Comparison of ENCODE assay signal across 8 mouse cellular contexts in genomic region chr13:88820686-88821308, GRCm38 (mm10). TPM values are rescaled to one million over a fixed set of nuclear protein-coding genes. Genes with fewer than 3 reads are reported as not detected.
DNase-seq lines count a peak whose midpoint lies in the region; ATAC-seq lines count a peak whose summit lies in the region.

No protein-coding gene starts in this region.

- H3K9ac ChIP-seq in forebrain, embryonic 11.5 days (ENCODE audit: low read length): peak overlapping the region; percentile 23
- H3K9ac ChIP-seq in liver, embryonic 13.5 days: no peak overlapping the region

- WGBS in heart, embryonic 10.5 days: 20% methylated on average over 5 of the region's 5 CpGs
- 25% methylated on average over 5 of the region's 5 CpGs for WGBS in forebrain, embryonic 11.5 days
- 13% methylated on average over 5 of the region's 5 CpGs for WGBS in liver, embryonic 13.5 days (ENCODE audit: insufficient replicate concordance)

- H3K4me3 ChIP-seq in heart, embryonic 10.5 days: peak overlapping the region; percentile 79
- H3K4me3 ChIP-seq in forebrain, embryonic 11.5 days (ENCODE audit: low read depth, low read length): peak overlapping the region; percentile 68
- peak overlapping the region; percentile 51; the same call in 1 of the 2 replicates for H3K4me3 ChIP-seq in liver, embryonic 13.5 days (replicated peaks)

- no peaks in the 10 kb centered on the region for H3K36me3 ChIP-seq in heart, embryonic 10.5 days
- no peaks in the 10 kb centered on the region for H3K36me3 ChIP-seq in forebrain, embryonic 11.5 days (ENCODE audit: control insufficient read depth, insufficient read depth, low read length)
- no peaks in the 10 kb centered on the region for H3K36me3 ChIP-seq in liver, embryonic 13.5 days

- no peaks in the 10 kb centered on the region for H3K9me3 ChIP-seq in heart, embryonic 10.5 days
- no peaks in the 10 kb centered on the region for H3K9me3 ChIP-seq in forebrain, embryonic 11.5 days (ENCODE audit: control insufficient read depth, low read length)
- H3K9me3 ChIP-seq in liver, embryonic 13.5 days (replicated peaks): no peaks in the 10 kb centered on the region

- intact Hi-C loops in heart, postnatal 25 days (cut with DNase I): no loop called here

- no peaks in the 10 kb centered on the region for H3K27me3 ChIP-seq in heart, embryonic 10.5 days (ENCODE audit: insufficient read depth, poor library complexity, severe bottlenecking)
- H3K27me3 ChIP-seq in forebrain, embryonic 11.5 days (ENCODE audit: control insufficient read depth, insufficient read depth, low read length): no peaks in the 10 kb centered on the region; the same call in 1 of the 2 replicates
- peaks cover 33% of the 10 kb centered on the region for H3K27me3 ChIP-seq in liver, embryonic 13.5 days

- H3K27ac ChIP-seq in heart, embryonic 10.5 days: peak overlapping the region; percentile 91; the same call in 1 of the 2 replicates
- H3K27ac ChIP-seq in forebrain, embryonic 11.5 days (ENCODE audit: low read depth, low read length): no peak overlapping the region
- H3K27ac ChIP-seq in liver, embryonic 13.5 days: no peak overlapping the region

- no peak for DNase-seq in heart, embryonic 10.5 days (ENCODE audit: low spot score)
- DNase-seq in heart, postnatal 25 days (ENCODE audit: low spot score): no peak
- peak; percentile 74 for DNase-seq in 3T3-L1 (ENCODE audit: low read depth, low spot score)
- no peak for DNase-seq in forebrain, embryonic 11.5 days (ENCODE audit: low spot score)
- no peak for DNase-seq in liver, embryonic 13.5 days
- DNase-seq in cerebellum, postnatal 4 days (ENCODE audit: low spot score in 2 of 2): no peak
- no peak for DNase-seq in thymus, postnatal 36 days

- peak; percentile 4; the same call in 1 of the 2 replicates for ATAC-seq in forebrain, embryonic 11.5 days (replicated peaks; ENCODE audit: low FRiP score)
- ATAC-seq in liver, embryonic 13.5 days (ENCODE audit: low read depth): no peak
- no peak for ATAC-seq in megakaryocyte progenitor cell, adult 5-6 weeks (replicated peaks; ENCODE audit: poor library complexity)

- H3K4me1 ChIP-seq in heart, embryonic 10.5 days: peaks cover 9% of the 10 kb centered on the region; the same call in 1 of the 2 replicates
- no peaks in the 10 kb centered on the region for H3K4me1 ChIP-seq in forebrain, embryonic 11.5 days (replicated peaks; ENCODE audit: control insufficient read depth, insufficient read depth, low read length)
- H3K4me1 ChIP-seq in liver, embryonic 13.5 days (replicated peaks): no peaks in the 10 kb centered on the region

- peak overlapping the region; percentile 81; the same call in 1 of the 2 replicates for H3K4me2 ChIP-seq in forebrain, embryonic 11.5 days (ENCODE audit: low read depth, low read length, severe bottlenecking)
- peak overlapping the region; percentile 67; the same call in 1 of the 2 replicates for H3K4me2 ChIP-seq in liver, embryonic 13.5 days

RNA-seq across cellular contexts. Expression of gene Edil3, which starts 0.5 kb away (rescaled TPM):
- polyA plus RNA-seq in heart, embryonic 10.5 days (2016; fragmentation: Nextera tagmentation; extraction: Ambion mirVana): 11.6 and 15.5 TPM in 2 replicates
- total RNA-seq in heart, postnatal 25 days (2021): under 1 TPM; 0.22 to 0.36 TPM
- 27.9 and 29.4 TPM in 2 replicates for polyA plus RNA-seq in forebrain, embryonic 11.5 days (2014; fragmentation: Nextera tagmentation; extraction: Ambion mirVana)
- polyA plus RNA-seq in liver, embryonic 13.5 days (2015; fragmentation: Nextera tagmentation; extraction: Ambion mirVana): 0.20 and 0.28 TPM in 2 replicates
- total RNA-seq in megakaryocyte progenitor cell, adult 5-6 weeks (2015): not detected in 2 replicates
- not detected in 2 replicates for total RNA-seq in megakaryocyte progenitor cell, adult 5-6 weeks (2017)
